Mouse (Mus musculus) stomach, embryonic 16.5 days (tissue): ENCODE data around the gene Dtx2. TPM values are rescaled to one million over a fixed set of nuclear protein-coding genes. Genes with fewer than 3 reads are reported as not detected.
"Not testable (repeated sequence)": the region's sequence is repeated elsewhere in the genome, so short reads cannot be mapped to it uniquely, and the experiment has no call there.

ENCODE experiments used
- ATAC-seq: fragments of 200-750 bp; cut with Nextera tagmentation; 2 replicates; pipeline ENCODE4 v1.8.0; 2017; ENCODE audit warnings: moderate number of reproducible peaks, moderate TSS enrichment; ENCODE audit not compliant: insufficient read depth, low FRiP score
- H3K27ac ChIP-seq: fragments of 300-500 bp; sonication (generic); 2 replicates; pipeline ENCODE4 v1.5.1; 2014; ENCODE audit warnings: low read length
- H3K27me3 ChIP-seq: fragments of 300-500 bp; sonication (generic); 2 replicates; pipeline ENCODE4 v1.6.1; 2014; ENCODE audit warnings: low read length, control low read depth, mixed read lengths; ENCODE audit not compliant: control insufficient read depth, insufficient read depth
- H3K36me3 ChIP-seq: fragments of 300-500 bp; sonication (generic); 2 replicates; pipeline ENCODE4 v1.6.1; 2014; ENCODE audit warnings: low read length; ENCODE audit not compliant: control insufficient read depth, insufficient read depth
- H3K4me1 ChIP-seq: fragments of 300-500 bp; sonication (generic); 2 replicates; pipeline ENCODE4 v1.6.1; 2014; ENCODE audit warnings: low read length, control low read depth, mixed read lengths; ENCODE audit not compliant: control insufficient read depth, insufficient read depth
- H3K4me2 ChIP-seq: fragments of 300-500 bp; sonication (generic); 2 replicates; pipeline ENCODE4 v1.6.1; 2014; ENCODE audit warnings: low read depth, low read length, mixed read lengths
- H3K4me3 ChIP-seq: fragments of 300-500 bp; sonication (generic); replicated peaks from 2 replicates; pipeline ENCODE4 v1.5.1; 2014; ENCODE audit warnings: mild to moderate bottlenecking, low read length
- H3K9ac ChIP-seq: fragments of 300-500 bp; sonication (generic); 2 replicates; pipeline ENCODE4 v1.6.1; 2014; ENCODE audit warnings: low read length
- H3K9me3 ChIP-seq: fragments of 300-500 bp; sonication (generic); replicated peaks from 2 replicates; pipeline ENCODE4 v1.6.1; 2016; ENCODE audit warnings: low read length, control low read depth; ENCODE audit not compliant: control insufficient read depth
- WGBS: fragments of 180-500 bp; shearing (Covaris S2); extraction: QIAGEN DNeasy Blood & Tissue Kit; methylation state at CpG from one replicate; pipeline ENCODE4 v1.1.7; 2014; 5-methylcytosine and 5-hydroxymethylcytosine counted together
- polyA plus RNA-seq: library from polyadenylated mRNA; unstranded; fragments of >200 nt; fragmentation: Nextera tagmentation; extraction: Ambion mirVana; gene quantifications from 2 replicates; pipeline ENCODE4 v1.2.1, GENCODE M21; 2015

The Dtx2 gene
- polyA plus RNA-seq, 1 experiment from 2014 or later = 24.5 TPM

- H3K27ac ChIP-seq = 0 out of 2 replicates have a peak overlapping the region, but pooled peaks have one; percentile 8
- peaks cover 16% of the 10 kb centered on the region for H3K4me1 ChIP-seq
- H3K9me3 ChIP-seq = no peaks in the 10 kb centered on the region
- H3K27me3 ChIP-seq = no peaks in the 10 kb centered on the region
- H3K4me3 ChIP-seq = no peak overlapping the region
- no peak for ATAC-seq
- no peak overlapping the region for H3K4me2 ChIP-seq
- no peaks in the 10 kb centered on the region for H3K36me3 ChIP-seq
- 42% methylated on average over 4 of the region's 4 CpGs for WGBS
- H3K9ac ChIP-seq = no peak overlapping the region
These were observed 61.5 kb downstream of the Dtx2 start for GRCm38 (mm10) chr5:136056062-136056461.

DNA sequence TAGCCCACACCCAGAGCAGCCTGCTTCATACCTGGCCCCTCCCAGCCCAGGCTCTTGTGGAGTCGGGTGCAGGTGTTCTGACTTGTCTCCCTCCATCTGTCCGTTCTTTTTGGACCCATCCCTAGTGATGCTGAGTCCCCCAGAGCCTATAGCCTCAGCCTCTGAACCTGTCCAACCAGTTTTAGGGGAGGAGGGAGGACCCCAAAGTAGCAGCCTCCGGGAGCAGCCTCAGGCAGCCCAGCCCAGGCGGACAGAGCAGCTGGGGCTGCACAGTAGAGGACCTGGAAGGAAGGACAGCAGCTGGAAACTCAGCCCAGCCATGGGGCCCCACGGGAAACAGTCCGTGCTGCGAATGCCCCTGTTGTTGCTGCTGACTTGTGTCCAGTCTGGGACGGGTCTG lies 62.5 kb downstream of the Dtx2 start:
- WGBS = 17% methylated on average over 8 of the region's 8 CpGs
- peak; percentile 52 for ATAC-seq

DNA sequence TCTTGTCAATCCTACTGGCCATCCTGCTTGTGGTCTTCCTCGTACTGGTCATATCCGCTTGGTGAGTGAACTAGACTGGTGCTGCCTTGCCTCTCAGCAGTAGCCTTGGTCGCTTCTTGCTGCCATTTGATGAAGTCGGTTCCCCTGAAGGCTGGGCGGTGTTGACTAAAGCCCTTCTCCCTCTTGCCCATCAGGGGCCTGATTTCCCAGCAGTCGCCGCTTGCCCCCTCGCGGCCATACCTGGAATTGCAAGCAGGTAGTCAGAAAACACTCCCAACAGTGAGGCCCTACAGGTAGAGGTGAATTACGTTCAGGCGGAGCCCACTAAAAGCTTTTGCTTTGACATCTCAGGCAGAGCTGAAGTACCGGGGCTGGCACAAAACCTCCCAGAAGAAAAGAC lies 67.0 kb downstream of the Dtx2 start:
- 9% methylated on average over 12 of the region's 12 CpGs for WGBS
- H3K4me3 ChIP-seq = no peak overlapping the region
- H3K9ac ChIP-seq = peak overlapping the region; percentile 42; the same call in 1 of the 2 replicates
- H3K4me1 ChIP-seq = 0 out of 2 replicates have a peak, but pooled peaks cover 4% of the 10 kb centered on the region
- H3K9me3 ChIP-seq = no peaks in the 10 kb centered on the region
- no peaks in the 10 kb centered on the region for H3K27me3 ChIP-seq
- no peak for ATAC-seq
- H3K27ac ChIP-seq = no peak overlapping the region
- no peaks in the 10 kb centered on the region for H3K36me3 ChIP-seq
- no peak overlapping the region for H3K4me2 ChIP-seq

More for the DNA sequence above, 62.5 kb downstream of the Dtx2 start:
- H3K9ac ChIP-seq = peak overlapping the region; percentile 32; the same call in 1 of the 2 replicates
- peak overlapping the region; percentile 25 for H3K4me3 ChIP-seq
- H3K4me2 ChIP-seq = peak overlapping the region; percentile 33
- H3K9me3 ChIP-seq = no peaks in the 10 kb centered on the region
- H3K27me3 ChIP-seq = no peaks in the 10 kb centered on the region
- peaks cover 6% of the 10 kb centered on the region for H3K4me1 ChIP-seq
- no peaks in the 10 kb centered on the region for H3K36me3 ChIP-seq
- H3K27ac ChIP-seq = peak overlapping the region; percentile 57; the same call in 1 of the 2 replicates

GRCm38 (mm10) chr5:136063920-136064319 lies 69.3 kb downstream of the Dtx2 start:
- H3K9me3 ChIP-seq = no peaks in the 10 kb centered on the region
- no peak overlapping the region for H3K4me2 ChIP-seq
- no peak for ATAC-seq
- no peaks in the 10 kb centered on the region for H3K4me1 ChIP-seq
- H3K27me3 ChIP-seq = no peaks in the 10 kb centered on the region
- no peak overlapping the region for H3K4me3 ChIP-seq
- no peak overlapping the region for H3K27ac ChIP-seq
- H3K9ac ChIP-seq = no peak overlapping the region
- H3K36me3 ChIP-seq = no peaks in the 10 kb centered on the region
- 88% methylated on average over 10 of the region's 10 CpGs for WGBS

- ATAC-seq = 0 out of 2 replicates have a peak, but pooled peaks have one; percentile 35
- 61% methylated on average over 11 of the region's 11 CpGs for WGBS
- H3K27ac ChIP-seq, H3K36me3 ChIP-seq, H3K9ac ChIP-seq, H3K4me3 ChIP-seq, H3K27me3 ChIP-seq, H3K4me1 ChIP-seq, H3K9me3 ChIP-seq, H3K4me2 ChIP-seq: not testable (repeated sequence)
These were observed 72.0 kb downstream of the Dtx2 start for GRCm38 (mm10) chr5:136066404-136067148.

GRCm38 (mm10) chr5:136069411-136069810 lies 74.8 kb downstream of the Dtx2 start:
- Histone ChIP-seq H3K9ac (no peak overlapping the region), H3K9me3 (no peaks in the 10 kb centered on the region), H3K27me3 (no peaks in the 10 kb centered on the region), H3K4me1 (no peaks in the 10 kb centered on the region), H3K4me3 (no peak overlapping the region), H3K4me2 (no peak overlapping the region), H3K36me3 (no peaks in the 10 kb centered on the region), H3K27ac (no peak overlapping the region)
- ATAC-seq = no peak
- WGBS = 67% methylated on average over 2 of the region's 2 CpGs

DNA sequence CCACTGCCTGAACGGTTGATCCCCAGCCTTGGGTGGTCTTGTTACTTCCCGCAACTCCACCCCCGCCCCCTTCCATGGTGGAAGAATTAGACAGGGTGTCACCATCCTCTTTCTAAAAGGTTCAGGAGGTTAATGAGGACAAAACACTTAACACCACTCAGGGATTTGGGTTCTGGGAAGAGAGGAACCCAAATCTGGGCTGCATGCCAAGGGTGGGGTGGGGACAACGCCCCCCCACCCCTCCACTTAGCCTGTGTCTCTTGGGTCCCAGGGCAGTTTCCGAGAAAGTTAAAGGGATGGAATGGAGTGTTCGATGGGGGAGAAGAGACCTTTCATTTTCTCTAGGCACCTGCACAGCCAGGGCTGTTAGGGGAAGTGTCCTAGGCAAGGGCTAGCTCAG lies 78.5 kb downstream of the Dtx2 start:
- H3K9ac ChIP-seq = no peak overlapping the region
- WGBS = 54% methylated on average over 6 of the region's 6 CpGs
- no peak overlapping the region for H3K4me3 ChIP-seq
- H3K4me2 ChIP-seq = no peak overlapping the region
- no peaks in the 10 kb centered on the region for H3K9me3 ChIP-seq
- H3K27me3 ChIP-seq = no peaks in the 10 kb centered on the region
- no peak overlapping the region for H3K27ac ChIP-seq
- no peak for ATAC-seq
- no peaks in the 10 kb centered on the region for H3K36me3 ChIP-seq
- H3K4me1 ChIP-seq = no peaks in the 10 kb centered on the region

GRCm38 (mm10) chr5:136073526-136073925 lies 78.9 kb downstream of the Dtx2 start:
- 64% methylated on average over 11 of the region's 11 CpGs for WGBS
- Histone ChIP-seq H3K9ac (no peak overlapping the region), H3K4me1 (no peaks in the 10 kb centered on the region), H3K27me3 (no peaks in the 10 kb centered on the region), H3K9me3 (no peaks in the 10 kb centered on the region), H3K4me3 (no peak overlapping the region), H3K4me2 (no peak overlapping the region), H3K36me3 (no peaks in the 10 kb centered on the region), H3K27ac (no peak overlapping the region)
- ATAC-seq = no peak

DNA sequence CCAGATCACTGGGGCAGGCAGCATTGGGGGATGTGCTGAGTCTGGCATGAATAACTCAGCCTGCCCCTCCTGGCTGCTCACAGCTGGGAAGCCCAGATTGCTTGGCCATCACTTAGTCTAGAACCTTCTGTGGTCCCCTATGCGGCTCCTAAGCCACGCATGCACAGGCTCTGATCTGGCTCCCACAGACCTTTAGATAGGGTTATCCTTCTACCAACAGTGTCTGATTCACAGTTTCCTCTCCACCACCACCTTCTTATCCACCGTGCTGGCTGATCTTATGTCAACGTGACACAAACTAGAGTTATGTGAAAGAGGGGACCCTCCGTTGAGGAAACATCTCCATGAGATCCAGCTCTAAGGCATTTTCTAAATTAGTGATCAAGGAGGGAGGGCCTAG lies 80.5 kb downstream of the Dtx2 start:
- Histone ChIP-seq H3K4me2 (no peak overlapping the region), H3K36me3 (no peaks in the 10 kb centered on the region), H3K4me1 (no peaks in the 10 kb centered on the region), H3K9ac (no peak overlapping the region), H3K9me3 (no peaks in the 10 kb centered on the region), H3K27ac (no peak overlapping the region), H3K4me3 (no peak overlapping the region), H3K27me3 (no peaks in the 10 kb centered on the region)
- WGBS = 81% methylated on average over 5 of the region's 5 CpGs
- no peak for ATAC-seq
